Mouse (Mus musculus) small intestine, adult 2 months (tissue): ENCODE measurements around the gene Rai1. TPM values are rescaled to one million over a fixed set of nuclear protein-coding genes. Genes with fewer than 3 reads are reported as not detected.
A peak's percentile ranks its signal among the peaks of the same experiment; 100 is the strongest.

ENCODE experiments used
- H3K27ac ChIP-seq: fragments of 200-500 bp; 2 replicates; pipeline ENCODE4 v1.5.1; 2012; ENCODE audit warnings: low read depth, low read length, control low read depth, inconsistent platforms; ENCODE audit not compliant: insufficient read depth
- H3K27me3 ChIP-seq: fragments of 200-500 bp; 2 replicates; pipeline ENCODE4 v1.6.1; 2012; ENCODE audit warnings: mild to moderate bottlenecking, moderate library complexity, low read length, inconsistent platforms; ENCODE audit not compliant: control insufficient read depth, insufficient read depth
- H3K36me3 ChIP-seq: fragments of 200-500 bp; 2 replicates; pipeline ENCODE4 v1.6.1; 2012; ENCODE audit warnings: mild to moderate bottlenecking, low read length, control low read depth, inconsistent platforms; ENCODE audit not compliant: control insufficient read depth, insufficient read depth
- H3K4me1 ChIP-seq: fragments of 200-500 bp; 2 replicates; pipeline ENCODE4 v1.6.1; 2012; ENCODE audit warnings: low read length, inconsistent platforms, mixed read lengths; ENCODE audit not compliant: control insufficient read depth, insufficient read depth, insufficient read length
- H3K4me3 ChIP-seq: fragments of 200-500 bp; 2 replicates; pipeline ENCODE4 v1.5.1; 2012; ENCODE audit warnings: low read depth, mild to moderate bottlenecking, control low read depth, inconsistent platforms, low read length, moderate library complexity
- CTCF ChIP-seq: fragments of 200-500 bp; IDR thresholded peaks from 2 replicates; pipeline ENCODE4 v1.5.1; 2012; ENCODE audit warnings: low read depth, mild to moderate bottlenecking, control low read depth, inconsistent platforms, low read length, moderate library complexity, mixed read lengths; ENCODE audit not compliant: insufficient replicate concordance, insufficient read length; ENCODE audit errors: extremely low read depth
- POLR2A ChIP-seq: fragments of 200-500 bp; IDR thresholded peaks from 2 replicates; pipeline ENCODE4 v1.6.1; 2012; ENCODE audit warnings: low read depth, mild to moderate bottlenecking, control low read depth, inconsistent platforms, low read length, moderate library complexity
- WGBS: fragments of 180-500 bp; shearing (Covaris S2); methylation state at CpG from one replicate; pipeline ENCODE4 v1.1.7; 2018; 5-methylcytosine and 5-hydroxymethylcytosine counted together
- polyA plus RNA-seq: library from polyadenylated mRNA; depleted of rRNA; stranded (reverse); fragments of >200 nt; gene quantifications from 2 replicates; pipeline ENCODE4 v1.2.3, GENCODE M21; 2012

Gene Rai1
- polyA plus RNA-seq, 1 experiment = 24.3 TPM

GRCm38 (mm10) chr11:60084589-60084988 is 20.2 kb upstream of the Rai1 start:
- 22% methylated on average over 2 of the region's 2 CpGs for WGBS
- H3K4me1 ChIP-seq = no peaks in the 10 kb centered on the region

GRCm38 (mm10) chr11:60086676-60087075 is 18.1 kb upstream of the Rai1 start:
- H3K27ac ChIP-seq = no peak overlapping the region
- H3K36me3 ChIP-seq = no peaks in the 10 kb centered on the region
- no peaks in the 10 kb centered on the region for H3K27me3 ChIP-seq
- TF ChIP-seq CTCF (no peak), POLR2A (no peak)
- WGBS = 77% methylated on average over 1 of the region's 1 CpGs
- no peaks in the 10 kb centered on the region; the same call in 1 of the 2 replicates for H3K4me1 ChIP-seq
- H3K4me3 ChIP-seq = no peak overlapping the region

More at GRCm38 (mm10) chr11:60084589-60084988, 20.2 kb upstream of the Rai1 start:
- H3K36me3 ChIP-seq = no peaks in the 10 kb centered on the region
- peak; percentile 69; the same call in 1 of the 2 replicates for TF ChIP-seq CTCF
- no peak for TF ChIP-seq POLR2A
- no peak overlapping the region for H3K4me3 ChIP-seq
- H3K27me3 ChIP-seq = no peaks in the 10 kb centered on the region
- no peak overlapping the region for H3K27ac ChIP-seq

GRCm38 (mm10) chr11:60088947-60089346 is 15.9 kb upstream of the Rai1 start:
- H3K4me1 ChIP-seq = no peaks in the 10 kb centered on the region; the same call in 1 of the 2 replicates
- no peak overlapping the region for H3K27ac ChIP-seq
- H3K27me3 ChIP-seq = no peaks in the 10 kb centered on the region
- H3K4me3 ChIP-seq = no peak overlapping the region
- WGBS = 53% methylated on average over 4 of the region's 4 CpGs
- H3K36me3 ChIP-seq = no peaks in the 10 kb centered on the region
- TF ChIP-seq CTCF (no peak), POLR2A (no peak)

- no peak overlapping the region for H3K4me3 ChIP-seq
- H3K36me3 ChIP-seq = no peaks in the 10 kb centered on the region
- WGBS = 57% methylated on average over 5 of the region's 5 CpGs
- no peak for TF ChIP-seq CTCF
- no peak for TF ChIP-seq POLR2A
- H3K4me1 ChIP-seq = no peaks in the 10 kb centered on the region; the same call in 1 of the 2 replicates
- H3K27ac ChIP-seq = no peak overlapping the region
- H3K27me3 ChIP-seq = no peaks in the 10 kb centered on the region
Observed at GRCm38 (mm10) chr11:60090696-60091421, 14.0 kb upstream of the Rai1 start.

- H3K27me3 ChIP-seq = no peaks in the 10 kb centered on the region
- no peak overlapping the region for H3K4me3 ChIP-seq
- WGBS = 48% methylated on average over 7 of the region's 7 CpGs
- TF ChIP-seq CTCF (no peak), POLR2A (no peak)
- H3K4me1 ChIP-seq = no peaks in the 10 kb centered on the region; the same call in 1 of the 2 replicates
- no peaks in the 10 kb centered on the region for H3K36me3 ChIP-seq
- no peak overlapping the region for H3K27ac ChIP-seq
Observed at GRCm38 (mm10) chr11:60091422-60091761, 13.4 kb upstream of the Rai1 start.

- no peaks in the 10 kb centered on the region; the same call in 1 of the 2 replicates for H3K4me1 ChIP-seq
- H3K36me3 ChIP-seq = no peaks in the 10 kb centered on the region
- no peak for TF ChIP-seq CTCF
- TF ChIP-seq POLR2A = no peak
- H3K4me3 ChIP-seq = no peak overlapping the region
- no peak overlapping the region for H3K27ac ChIP-seq
- H3K27me3 ChIP-seq = no peaks in the 10 kb centered on the region
Observed at GRCm38 (mm10) chr11:60093227-60093626, 11.6 kb upstream of the Rai1 start.

- TF ChIP-seq CTCF (no peak), POLR2A (no peak)
- Histone ChIP-seq H3K27ac (no peak overlapping the region), H3K36me3 (no peaks in the 10 kb centered on the region), H3K4me3 (no peak overlapping the region), H3K27me3 (no peaks in the 10 kb centered on the region), H3K4me1 (no peaks in the 10 kb centered on the region; the same call in 1 of the 2 replicates)
- 62% methylated on average over 7 of the region's 7 CpGs for WGBS
Observed at GRCm38 (mm10) chr11:60093984-60094587, 10.7 kb upstream of the Rai1 start.
